Mouse (Mus musculus) liver, embryonic 14.5 days (tissue): ENCODE results near the gene Tekt5.

Source experiments
- CTCF ChIP-seq: IDR thresholded peaks from 2 replicates; pipeline ENCODE4 v1.5.1; 2016; ENCODE audit warnings: antibody characterized with exemption, low read depth, control low read depth
- EP300 ChIP-seq: IDR thresholded peaks from 2 replicates; pipeline ENCODE4 v1.6.1; 2016; ENCODE audit warnings: antibody characterized with exemption, low read depth

DNA sequence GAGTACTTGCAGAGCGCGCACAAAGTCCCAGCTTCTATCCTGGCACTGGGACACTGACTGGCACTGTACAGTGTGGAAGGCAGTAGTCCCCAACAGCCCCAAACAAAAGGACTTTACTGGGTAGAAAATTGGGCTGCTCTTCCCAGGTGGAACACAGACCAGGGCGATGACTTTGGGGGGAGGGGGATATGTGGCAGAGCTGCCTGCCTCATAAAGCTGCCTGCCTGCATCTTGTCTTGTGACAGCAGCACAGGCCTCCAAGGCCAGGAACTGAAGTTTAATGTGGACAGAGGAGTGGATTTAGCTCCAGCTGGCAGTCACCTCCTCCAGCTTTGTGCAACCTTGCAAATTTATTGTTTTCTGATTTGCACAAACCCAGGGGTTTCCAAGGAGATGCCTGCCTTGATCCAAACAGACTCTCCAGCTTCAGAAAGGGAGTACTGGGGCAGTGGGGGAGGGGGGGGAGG lies 25.8 kb downstream of the Tekt5 start:
- no peak for TF ChIP-seq CTCF
- TF ChIP-seq EP300, result no peak
